In genomic region chr6:116428282-116428681, GRCm38 (mm10) we compare ENCODE assay signal across 15 mouse cellular contexts. TPM values are rescaled to one million over a fixed set of nuclear protein-coding genes. Genes with fewer than 3 reads are reported as not detected.
A peak's percentile ranks its signal among the peaks of the same experiment; 100 is the strongest.
DNase-seq lines count a peak whose midpoint lies in the region; ATAC-seq and TF ChIP-seq lines count a peak whose summit lies in the region.
"Had no signal": no experiment of that assay in that cellular context is flagged by ENCODE, and none has a peak within 500 bp of the region (broad histone marks: within the 10 kb centered on the region; RNA-seq: fewer than 3 reads in every experiment).

No protein-coding gene starts in this region.

- peak; percentile 64 for TF ChIP-seq CTCF in liver, embryonic 14.5 days (IDR thresholded peaks at IDR 0.05; ENCODE audit: low read depth)

- WGBS in liver, embryonic 12.5 days (ENCODE audit: insufficient replicate concordance): 52% methylated on average over 5 of the region's 5 CpGs
- WGBS in liver, embryonic 14.5 days (ENCODE audit: insufficient replicate concordance): 42% methylated on average over 5 of the region's 5 CpGs

- no peaks in the 10 kb centered on the region for H3K9me3 ChIP-seq in liver, embryonic 12.5 days (replicated peaks)
- no peaks in the 10 kb centered on the region for H3K9me3 ChIP-seq in liver, embryonic 14.5 days (ENCODE audit: control insufficient read depth, low read length)
- H3K9me3 ChIP-seq: heart, embryonic 15.5 days had no signal

- no peaks in the 10 kb centered on the region for H3K27me3 ChIP-seq in liver, embryonic 12.5 days (replicated peaks)
- H3K27me3 ChIP-seq in liver, embryonic 14.5 days (ENCODE audit: control insufficient read depth, insufficient read depth, low read length): no peaks in the 10 kb centered on the region
- H3K27me3 ChIP-seq: heart, embryonic 15.5 days had no signal

- H3K36me3 ChIP-seq in liver, embryonic 12.5 days: no peaks in the 10 kb centered on the region
- no peaks in the 10 kb centered on the region for H3K36me3 ChIP-seq in liver, embryonic 14.5 days (replicated peaks; ENCODE audit: control insufficient read depth, insufficient read depth, low read depth)
- H3K36me3 ChIP-seq: heart, embryonic 15.5 days; midbrain, embryonic 10.5 days had no signal

- no peak for ATAC-seq in liver, embryonic 12.5 days
- no peak for ATAC-seq in liver, embryonic 14.5 days (ENCODE audit: insufficient read depth)
- ATAC-seq in CD4-positive, CD25-positive, alpha-beta regulatory T cell, adult 4 months: no peak
- ATAC-seq: forebrain, embryonic 16.5 days had no signal

- H3K27ac ChIP-seq in liver, embryonic 12.5 days: no peak overlapping the region
- no peak overlapping the region for H3K27ac ChIP-seq in liver, embryonic 14.5 days
- H3K27ac ChIP-seq: heart, embryonic 15.5 days; midbrain, embryonic 10.5 days had no signal

- DNase-seq in embryo, embryonic 11 days: peak; percentile 44
- DNase-seq in embryo, embryonic 9.5 days (ENCODE audit: extremely low spot score): no peak
- DNase-seq in liver (peak; percentile 53), R1 (ENCODE audit: low read depth, low spot score) (peak; percentile 23)
- DNase-seq in liver, embryonic 14.5 days (ENCODE audit: low read depth in 3 of 3, low spot score in 3 of 3): peak in 1 of 3 experiments; percentile 13
- no peak for DNase-seq in frontal cortex, postnatal 10 days (ENCODE audit: low spot score in 2 of 2)
- DNase-seq: adrenal gland, postnatal 10 days; B cell, adult 2 months; cerebellum, postnatal 14 days; left cerebral cortex, postnatal 4 days had no signal

- no peak for TF ChIP-seq EP300 in liver, embryonic 14.5 days (IDR thresholded peaks at IDR 0.05; ENCODE audit: low read depth)

- H3K4me2 ChIP-seq in liver, embryonic 12.5 days: no peak overlapping the region
- no peak overlapping the region for H3K4me2 ChIP-seq in liver, embryonic 14.5 days (ENCODE audit: low read depth)
- H3K4me2 ChIP-seq: heart, embryonic 15.5 days had no signal

- H3K4me1 ChIP-seq in liver, embryonic 12.5 days: no peaks in the 10 kb centered on the region
- H3K4me1 ChIP-seq in liver, embryonic 14.5 days (replicated peaks; ENCODE audit: control insufficient read depth in 2 of 2, insufficient read depth in 2 of 2, low read length in 1 of 2): no peaks in the 10 kb centered on the region
- H3K4me1 ChIP-seq: heart, embryonic 15.5 days; midbrain, embryonic 10.5 days had no signal

- H3K9ac ChIP-seq in liver, embryonic 12.5 days: no peak overlapping the region
- no peak overlapping the region for H3K9ac ChIP-seq in liver, embryonic 14.5 days (replicated peaks)
- H3K9ac ChIP-seq: heart, embryonic 15.5 days had no signal

- H3K4me3 ChIP-seq in liver, embryonic 12.5 days: no peak overlapping the region
- H3K4me3 ChIP-seq in liver, embryonic 14.5 days (ENCODE audit: insufficient read depth in 1 of 2, low read depth in 2 of 2, low read length in 2 of 2): no peak overlapping the region
- H3K4me3 ChIP-seq: heart, embryonic 15.5 days; midbrain, embryonic 10.5 days had no signal

RNA-seq across cellular contexts. Expression of gene Alox5, which starts 32.7 kb away (rescaled TPM):
- polyA plus RNA-seq in liver, embryonic 12.5 days (2016; fragmentation: Nextera tagmentation; extraction: Ambion mirVana): 3.9 and 4.0 TPM in 2 replicates
- 0.81 and 1.6 TPM in 2 replicates for polyA plus RNA-seq in liver, embryonic 14.5 days (2012; rRNA removed)
- 1.8 and 2.4 TPM in 2 replicates for polyA plus RNA-seq in liver, embryonic 14.5 days (2014; fragmentation: Nextera tagmentation; extraction: Ambion mirVana)
- polyA plus RNA-seq in CD4-positive, CD25-positive, alpha-beta regulatory T cell, adult 4 months (2017; shearing (Covaris generic)): not detected

Comparison
In these comparisons a context has a peak if more than half of its experiments do, and no peak if none do; other contexts are left out.
1. DNase-seq: peak in embryo, embryonic 11 days (single experiment), liver (single experiment) and R1 (single experiment); none in embryo, embryonic 9.5 days (single experiment) and frontal cortex, postnatal 10 days (0 of 2).